Mouse (Mus musculus): ENCODE data around the gene Nlrc5. TPM values are rescaled to one million over a fixed set of nuclear protein-coding genes. Genes with fewer than 3 reads are reported as not detected.

The Nlrc5 gene
- total RNA-seq, 2 experiments from 2014 or later, result 0.65 to 1.8 TPM

GRCm38 (mm10) chr8:94456071-94456470, 21.9 kb downstream of the Nlrc5 start:
- no peak for DNase-seq (ENCODE audit: low spot score in 2 of 2)

- DNase-seq (ENCODE audit: low spot score in 2 of 2), result no peak
Observed at GRCm38 (mm10) chr8:94458567-94458966, 24.4 kb downstream of the Nlrc5 start.

GRCm38 (mm10) chr8:94469656-94470055, 35.5 kb downstream of the Nlrc5 start:
- DNase-seq (ENCODE audit: low spot score in 2 of 2), result no peak

GRCm38 (mm10) chr8:94470794-94471193, 36.6 kb downstream of the Nlrc5 start:
- DNase-seq (ENCODE audit: low spot score in 2 of 2), result no peak

- DNase-seq (ENCODE audit: low spot score in 2 of 2), result no peak
Observed at GRCm38 (mm10) chr8:94471281-94471680, 37.1 kb downstream of the Nlrc5 start.

GRCm38 (mm10) chr8:94472741-94473140, 38.6 kb downstream of the Nlrc5 start:
- no peak for DNase-seq (ENCODE audit: low spot score in 2 of 2)

- no peak for DNase-seq (ENCODE audit: low spot score in 2 of 2)
Observed at GRCm38 (mm10) chr8:94473431-94473830, 39.3 kb downstream of the Nlrc5 start.

- DNase-seq (ENCODE audit: low spot score in 2 of 2), result no peak
Observed at GRCm38 (mm10) chr8:94475786-94476185, 41.6 kb downstream of the Nlrc5 start.

- peak in 1 of 2 experiments; percentile 9 for DNase-seq (ENCODE audit: low spot score in 2 of 2)
Observed at GRCm38 (mm10) chr8:94476846-94477245, 42.7 kb downstream of the Nlrc5 start.

- DNase-seq (ENCODE audit: low spot score in 2 of 2), result peak in 1 of 2 experiments; percentile 3
Observed at GRCm38 (mm10) chr8:94482051-94482450, 47.9 kb downstream of the Nlrc5 start.

- peak in 1 of 2 experiments; percentile 9 for DNase-seq (ENCODE audit: low spot score in 2 of 2)
Observed at GRCm38 (mm10) chr8:94485288-94485687, 51.1 kb downstream of the Nlrc5 start.

GRCm38 (mm10) chr8:94485882-94486281, 51.7 kb downstream of the Nlrc5 start:
- peak; percentile 17 to 43 for DNase-seq (ENCODE audit: low spot score in 2 of 2)

GRCm38 (mm10) chr8:94488016-94488415, 53.9 kb downstream of the Nlrc5 start:
- no peak for DNase-seq (ENCODE audit: low spot score in 2 of 2)

- no peak for DNase-seq (ENCODE audit: low spot score in 2 of 2)
Observed at GRCm38 (mm10) chr8:94489809-94490483, 55.8 kb downstream of the Nlrc5 start.

- DNase-seq (ENCODE audit: low spot score in 2 of 2), result peak; percentile 49 to 81
Observed at GRCm38 (mm10) chr8:94492021-94492681, 58.0 kb downstream of the Nlrc5 start.

GRCm38 (mm10) chr8:94493240-94493639, 59.1 kb downstream of the Nlrc5 start:
- DNase-seq (ENCODE audit: low spot score in 2 of 2), result no peak

- DNase-seq (ENCODE audit: low spot score in 2 of 2), result no peak
Observed at GRCm38 (mm10) chr8:94515430-94516208, 81.5 kb downstream of the Nlrc5 start.

GRCm38 (mm10) chr8:94516209-94516593, 82.0 kb downstream of the Nlrc5 start:
- no peak for DNase-seq (ENCODE audit: low spot score in 2 of 2)

- DNase-seq (ENCODE audit: low spot score in 2 of 2), result no peak
Observed at GRCm38 (mm10) chr8:94516766-94517165, 82.6 kb downstream of the Nlrc5 start.

- DNase-seq (ENCODE audit: low spot score in 2 of 2), result no peak
Observed at GRCm38 (mm10) chr8:94518331-94518730, 84.2 kb downstream of the Nlrc5 start.

GRCm38 (mm10) chr8:94519021-94519420, 84.9 kb downstream of the Nlrc5 start:
- DNase-seq (ENCODE audit: low spot score in 2 of 2), result no peak

- DNase-seq (ENCODE audit: low spot score in 2 of 2), result no peak
Observed at GRCm38 (mm10) chr8:94521481-94521880, 87.3 kb downstream of the Nlrc5 start.
